Mouse (Mus musculus): ENCODE measurements at regions not wholly inside any gene's neighbourhood (a gene's known extent, or its start where the extent isn't known, plus 50 kb on each side); places are given as distances from the start of the nearest gene placed in this dataset.
A peak's percentile ranks its signal among the peaks of the same experiment; 100 is the strongest.

DNA sequence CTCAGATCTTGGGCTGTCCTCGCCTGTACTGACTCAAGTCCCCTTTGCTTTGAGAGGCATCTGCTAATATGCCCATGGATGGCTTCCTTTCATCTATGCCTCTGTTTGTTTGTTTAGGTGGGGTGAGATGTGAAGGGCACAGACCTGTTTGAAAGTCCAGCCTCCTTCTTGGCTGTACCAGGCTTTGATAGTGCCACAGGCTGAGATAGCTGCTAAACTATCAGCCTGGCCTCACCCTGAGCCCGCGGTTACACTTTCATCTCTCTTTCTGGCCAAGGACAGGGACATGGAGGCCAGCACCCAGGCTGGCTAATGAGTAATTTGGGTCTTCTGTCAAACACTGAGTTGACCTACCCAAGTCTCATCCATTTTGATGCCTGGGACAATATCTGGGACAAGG, 105.0 kb upstream of the Parp11 start:
- DNase-seq (ENCODE audit: low read depth) = no peak

DNA sequence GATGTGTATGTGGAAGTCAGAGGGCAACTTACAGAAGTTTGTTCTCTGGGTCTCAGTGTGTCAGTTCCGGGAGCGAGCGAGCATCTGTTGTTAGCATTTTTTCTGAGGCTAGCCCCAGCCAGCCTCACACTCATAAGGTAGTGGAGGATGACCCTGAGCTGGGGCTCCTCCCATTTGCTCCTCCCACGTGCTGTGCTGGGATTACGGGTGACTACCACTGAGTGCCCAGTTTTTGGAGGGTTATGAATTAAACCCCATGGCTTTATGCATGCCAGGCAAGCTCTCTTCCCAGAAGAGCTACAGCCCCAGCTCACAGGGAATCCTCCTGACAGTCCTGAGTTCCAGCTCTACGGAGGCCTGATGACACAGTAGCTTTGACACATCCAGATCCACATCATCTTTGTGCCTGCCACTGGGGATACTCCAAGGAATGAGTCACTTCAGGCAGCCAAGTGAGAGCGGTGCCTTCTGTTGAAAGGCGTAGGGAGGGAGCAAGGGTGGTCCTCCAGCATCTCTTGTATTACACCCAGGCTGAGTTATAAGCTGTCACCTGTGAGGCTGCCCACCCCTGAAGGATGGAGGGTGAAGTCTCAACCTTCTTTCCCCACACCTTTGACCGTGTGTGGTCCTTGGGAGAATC, 97.8 kb upstream of the Parp11 start:
- DNase-seq (ENCODE audit: low read depth) = no peak

DNA sequence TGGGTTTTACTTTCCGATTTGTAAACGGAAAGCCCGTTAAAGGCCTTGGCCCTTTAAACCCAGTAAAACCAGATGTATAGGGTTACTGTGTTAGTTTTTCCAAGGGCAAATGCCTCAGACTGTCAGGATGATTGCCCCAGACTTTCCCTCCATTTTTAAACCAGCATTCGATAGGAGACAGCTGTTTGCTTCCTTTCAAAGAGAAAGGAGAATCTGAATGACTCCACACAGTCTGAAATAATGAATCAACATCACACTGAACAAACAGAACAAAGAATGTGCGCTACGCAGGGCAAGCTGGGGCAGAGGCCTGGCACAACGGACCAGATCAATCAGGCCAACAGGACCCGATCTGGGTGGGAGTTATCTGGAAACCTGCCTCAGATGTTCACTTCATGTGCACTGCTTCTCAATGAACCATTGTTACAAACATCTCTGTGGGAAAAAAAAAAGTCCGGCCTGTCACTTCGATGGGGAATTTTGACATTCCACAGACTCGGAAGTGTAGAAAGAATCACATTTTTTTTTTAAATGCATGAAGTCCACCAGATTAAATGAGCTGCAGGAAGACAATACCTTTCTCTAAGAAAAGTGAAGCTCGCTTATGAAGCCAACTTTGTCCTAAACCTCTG, 97.0 kb upstream of the Parp11 start:
- DNase-seq (ENCODE audit: low read depth) = no peak

DNA sequence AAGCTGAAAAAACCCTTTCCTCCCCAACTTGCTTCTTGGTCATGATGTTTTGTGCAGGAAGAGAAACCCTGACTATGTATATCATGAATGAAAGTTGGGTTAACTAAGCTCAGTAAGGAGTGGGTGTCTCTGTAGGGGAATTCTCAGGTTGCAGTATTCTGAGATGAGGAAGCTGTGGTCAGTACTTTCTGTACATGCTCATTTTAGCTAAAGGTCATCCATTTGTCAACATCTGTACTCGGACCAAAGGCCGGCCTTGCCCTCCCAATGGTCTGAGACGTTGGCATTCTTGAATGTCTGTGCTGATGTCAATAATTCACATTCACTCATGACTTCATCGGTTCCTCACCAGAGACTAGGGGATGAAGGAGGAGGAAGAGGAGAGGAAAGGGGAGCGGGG, 94.9 kb upstream of the Parp11 start:
- no peak for DNase-seq (ENCODE audit: low read depth)

DNA sequence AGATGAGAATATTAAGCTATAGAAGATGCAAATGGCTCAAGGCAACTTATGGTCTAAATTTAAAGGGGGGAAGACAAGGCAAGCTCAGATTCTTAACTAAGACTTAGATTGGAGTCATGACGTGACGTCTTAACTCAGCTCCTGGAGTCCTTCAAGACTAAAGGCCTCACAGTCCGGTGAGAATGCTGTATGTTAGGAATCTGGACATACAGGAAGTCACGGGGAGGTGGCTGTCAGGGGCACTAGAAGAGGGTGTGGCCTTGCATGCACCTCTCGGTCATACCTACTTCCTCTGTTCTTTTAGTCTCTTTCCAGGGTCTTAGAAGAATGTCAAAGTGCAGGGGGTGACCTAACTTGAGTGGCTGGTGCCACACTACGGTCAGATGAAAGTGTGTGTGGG, 91.5 kb upstream of the Parp11 start:
- no peak for DNase-seq (ENCODE audit: low read depth)

DNA sequence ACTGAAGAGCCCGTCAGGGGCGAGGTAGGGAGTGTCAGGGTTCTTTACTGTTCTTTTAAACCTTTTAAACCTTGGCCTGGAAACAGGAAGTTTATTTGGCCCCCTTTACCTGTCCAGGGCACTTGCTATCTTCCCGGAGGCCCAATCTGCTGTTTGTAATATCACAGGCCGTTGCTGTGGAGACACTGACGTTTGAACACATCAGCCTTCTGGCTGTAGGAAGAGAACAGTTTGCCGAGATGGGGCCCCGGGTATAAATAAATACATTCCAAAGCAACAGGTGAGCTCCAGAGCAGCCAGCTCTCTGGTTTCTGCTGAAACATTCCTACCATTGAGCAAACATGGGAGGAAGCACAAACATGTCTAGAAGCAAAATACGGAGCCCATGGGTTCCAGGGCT, 90.2 kb upstream of the Parp11 start:
- DNase-seq (ENCODE audit: low read depth) = no peak

DNA sequence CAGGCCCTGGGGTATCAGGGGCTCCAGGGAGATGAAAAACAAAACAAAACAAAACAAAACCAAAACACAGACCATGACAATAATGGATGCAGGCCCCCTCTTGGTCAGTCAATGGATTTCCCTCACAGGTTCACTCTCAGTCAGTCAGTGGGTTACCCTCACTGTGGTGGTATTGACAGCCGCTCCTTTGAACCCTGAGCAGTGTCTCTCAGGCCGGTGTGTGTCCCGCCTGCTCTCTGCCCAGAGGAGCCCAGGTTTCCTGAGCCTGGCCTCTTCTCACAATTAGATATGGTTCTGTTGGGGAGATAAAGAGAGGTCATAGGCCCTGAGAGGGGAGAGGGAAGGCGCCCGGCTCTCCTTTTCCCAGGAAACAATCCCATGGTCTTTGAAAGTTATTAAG, 87.8 kb upstream of the Parp11 start:
- no peak for DNase-seq (ENCODE audit: low read depth)

DNA sequence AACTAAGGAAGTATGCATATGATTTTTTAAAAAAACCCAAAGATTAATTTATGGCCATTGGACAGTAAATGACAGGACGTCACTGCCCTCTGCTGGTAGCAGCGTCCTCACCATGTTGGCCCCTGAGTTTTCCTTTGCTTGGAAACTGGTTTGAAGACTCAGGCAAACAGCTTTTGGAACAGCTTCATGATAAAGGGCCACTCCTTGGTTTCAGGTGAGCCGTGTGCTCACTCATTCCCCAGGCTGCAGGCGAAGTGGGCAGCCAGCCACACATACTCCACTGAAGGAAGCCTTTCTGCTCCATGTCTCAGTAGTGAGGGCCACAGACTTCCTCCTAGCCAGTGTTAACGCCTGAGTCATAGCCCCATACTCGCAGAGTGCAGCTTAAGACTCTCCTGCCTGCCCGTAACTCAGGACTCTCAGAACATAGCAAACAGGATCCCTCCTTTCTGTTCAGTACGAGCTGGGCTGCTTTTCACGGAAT, 87.2 kb upstream of the Parp11 start:
- peak; percentile 66 for DNase-seq (ENCODE audit: low read depth)

DNA sequence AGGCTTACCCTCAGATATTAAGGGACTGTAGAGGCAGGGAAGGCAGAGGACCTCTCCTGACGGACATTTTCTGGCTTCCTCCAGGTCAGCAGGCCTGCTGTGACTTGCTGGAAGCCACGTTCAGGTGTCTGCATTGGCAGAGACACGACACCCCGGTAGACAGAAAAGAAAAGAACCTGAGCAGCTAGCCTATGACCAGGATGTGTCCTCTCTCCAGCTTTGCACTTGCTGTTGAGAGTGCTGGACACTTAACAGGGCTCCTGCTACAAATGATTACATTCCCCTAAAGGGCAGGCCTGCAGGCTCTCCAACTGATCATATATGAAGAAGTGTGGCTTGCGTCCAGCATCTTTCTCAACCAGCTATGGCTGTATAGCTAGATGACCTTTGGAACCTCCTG, 84.5 kb upstream of the Parp11 start:
- no peak for DNase-seq (ENCODE audit: low read depth)

DNA sequence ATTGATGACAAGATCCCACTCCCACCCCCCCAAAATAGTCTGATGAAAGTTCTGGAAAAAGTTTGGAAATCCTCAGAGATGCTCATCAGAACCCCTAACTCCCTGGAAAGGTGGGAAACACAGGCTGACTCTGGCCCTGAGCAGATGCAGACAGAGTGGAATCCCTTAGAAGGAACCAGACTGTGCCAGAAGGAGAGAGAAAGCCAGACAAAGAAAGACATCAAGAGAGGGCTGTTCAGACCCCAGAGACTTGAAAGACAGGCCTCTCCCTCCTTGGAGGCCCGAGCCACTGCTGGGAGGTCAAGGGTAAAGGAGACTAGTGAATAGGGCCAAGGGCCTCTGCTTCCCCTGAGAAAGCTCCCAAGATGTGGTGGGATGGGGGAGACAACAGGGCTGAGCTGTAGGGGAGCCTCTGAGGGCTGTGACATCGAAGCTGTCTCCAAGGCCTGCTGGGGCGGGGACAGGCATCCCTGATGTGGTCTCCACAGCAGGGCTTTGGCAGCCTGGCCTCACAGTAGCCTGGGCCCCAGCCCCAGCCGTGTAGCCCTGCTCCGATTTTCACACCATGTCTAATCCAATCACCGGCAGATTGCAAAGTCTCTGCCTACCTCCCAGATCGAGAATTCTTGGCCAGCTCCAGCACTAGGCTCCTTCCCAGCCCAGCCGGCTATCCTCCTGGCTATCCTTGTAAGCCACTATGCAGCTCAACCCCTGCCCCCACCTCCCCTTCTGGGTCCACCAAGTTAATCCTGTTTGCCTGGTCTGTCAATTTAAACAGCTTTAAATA, 83.5 kb upstream of the Parp11 start:
- DNase-seq (ENCODE audit: low read depth) = no peak

DNA sequence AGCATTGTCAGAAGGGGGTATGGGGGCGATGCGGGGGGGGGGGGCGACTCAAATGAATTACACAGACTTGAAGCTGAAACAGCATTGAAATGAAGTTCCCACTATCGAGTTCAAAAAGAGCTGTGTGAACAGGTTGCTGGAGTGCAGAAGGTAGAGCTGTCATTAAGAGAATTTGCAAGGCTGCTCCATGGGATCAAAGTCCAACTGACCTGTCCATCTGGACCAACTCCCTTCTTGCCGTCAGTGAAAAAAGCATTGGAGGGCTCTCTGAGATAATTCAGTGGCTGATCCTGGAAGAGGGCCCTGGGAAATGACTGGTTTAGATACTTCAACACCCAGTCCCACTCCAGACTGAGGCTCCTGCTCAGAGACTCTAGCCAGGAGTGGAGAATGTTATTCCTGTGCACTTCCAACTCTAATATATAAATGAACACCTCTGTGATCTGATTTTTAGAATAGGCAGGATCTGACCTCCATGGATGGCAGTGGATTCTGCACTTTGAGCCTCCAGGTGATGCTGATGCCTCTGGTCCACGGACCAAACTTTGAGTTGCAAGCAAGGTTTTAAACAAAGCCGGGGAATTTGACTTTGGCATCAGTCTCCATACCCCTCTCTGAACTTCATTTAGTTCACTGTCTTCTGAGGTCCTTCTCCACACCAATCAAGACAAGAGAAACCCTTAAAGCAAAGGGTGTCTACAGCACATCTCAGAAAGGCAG, 82.6 kb upstream of the Parp11 start:
- no peak for DNase-seq (ENCODE audit: low read depth)

DNA sequence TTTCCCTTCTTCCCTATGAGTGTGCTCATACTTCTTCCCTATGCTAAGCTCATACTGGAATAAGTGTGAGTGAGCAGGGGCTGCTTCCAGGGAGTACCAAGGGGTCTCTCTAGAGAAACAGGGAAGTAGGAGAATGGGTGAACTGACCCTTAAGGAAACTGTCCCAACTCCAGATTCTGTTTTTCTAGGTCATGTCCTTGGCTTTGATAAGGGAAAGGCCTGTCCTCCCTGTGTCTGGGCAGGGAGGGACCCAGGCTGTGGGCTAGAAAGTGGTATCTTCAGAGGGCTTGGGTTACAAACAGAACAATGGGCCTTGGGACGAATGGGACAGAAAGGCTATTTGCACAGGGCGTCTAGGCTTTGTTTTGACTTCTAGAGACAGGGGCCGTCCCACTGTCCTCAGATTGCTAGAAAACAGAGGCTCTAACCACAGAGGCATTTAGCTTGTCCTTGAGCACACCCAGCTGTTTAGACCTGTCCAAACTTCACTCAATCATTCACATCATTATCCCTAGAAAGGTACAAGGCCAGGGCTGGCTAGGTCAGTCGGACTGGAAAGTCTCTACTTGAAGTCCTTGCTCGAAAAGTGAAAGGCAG, 82.0 kb upstream of the Parp11 start:
- no peak for DNase-seq (ENCODE audit: low read depth)

DNA sequence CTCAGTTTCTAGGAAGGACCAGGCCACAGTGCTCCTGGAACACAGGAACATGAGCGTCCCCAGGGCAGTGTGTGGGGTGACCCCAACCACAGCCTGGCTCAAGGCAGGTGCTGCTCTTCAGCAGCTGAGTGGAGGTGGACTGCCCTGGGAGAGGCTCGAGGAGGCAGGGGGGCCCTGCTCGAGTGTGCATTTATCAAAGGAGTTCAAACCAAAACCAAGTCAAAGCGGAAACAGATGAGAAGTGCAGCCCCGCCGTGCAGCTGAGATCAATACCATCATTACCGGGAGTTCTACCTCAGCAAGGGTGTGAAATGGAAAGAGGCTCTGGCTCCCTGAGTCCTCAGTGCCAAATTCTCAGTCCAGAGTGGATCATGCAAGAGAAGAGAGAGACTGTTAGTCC, 81.4 kb upstream of the Parp11 start:
- no peak for DNase-seq (ENCODE audit: low read depth)

DNA sequence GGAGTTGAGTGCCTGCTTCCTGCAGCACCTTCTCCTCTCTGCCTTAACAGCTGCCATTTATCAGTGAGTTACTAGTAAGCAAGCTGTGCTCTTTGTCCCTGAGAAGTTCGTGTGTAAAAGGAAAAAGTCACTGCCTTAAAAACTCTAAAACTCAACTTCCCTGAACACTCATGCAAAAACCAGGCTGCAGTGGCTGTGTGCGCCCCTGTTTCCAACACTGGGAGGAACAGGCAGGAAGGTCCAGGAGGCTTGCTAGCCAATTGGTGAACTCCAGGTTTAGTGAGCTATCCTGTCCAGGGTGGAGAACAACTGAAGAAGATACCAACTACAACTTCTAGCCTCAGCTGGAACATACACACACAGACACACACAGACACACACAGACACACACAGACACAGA, 81.0 kb upstream of the Parp11 start:
- DNase-seq (ENCODE audit: low read depth) = no peak

DNA sequence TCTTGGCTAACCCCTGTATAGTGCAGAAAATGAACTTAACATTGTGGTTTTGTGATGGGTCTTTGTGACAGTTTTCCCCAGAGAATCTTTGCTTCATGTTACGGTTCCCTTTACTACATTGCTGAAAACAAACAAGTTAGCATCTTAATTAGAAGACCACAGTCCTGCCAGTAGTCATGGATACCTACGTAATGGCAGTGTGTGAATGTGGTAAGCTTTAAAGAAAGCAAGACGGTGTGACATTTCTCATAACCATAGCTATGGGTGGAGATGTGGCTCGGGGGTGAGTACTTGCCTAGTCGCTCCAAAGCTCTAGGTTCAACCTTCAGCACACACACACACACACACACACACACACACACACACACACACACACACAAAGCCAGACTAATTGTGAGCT, 73.6 kb upstream of the Parp11 start:
- no peak for DNase-seq (ENCODE audit: low read depth)

DNA sequence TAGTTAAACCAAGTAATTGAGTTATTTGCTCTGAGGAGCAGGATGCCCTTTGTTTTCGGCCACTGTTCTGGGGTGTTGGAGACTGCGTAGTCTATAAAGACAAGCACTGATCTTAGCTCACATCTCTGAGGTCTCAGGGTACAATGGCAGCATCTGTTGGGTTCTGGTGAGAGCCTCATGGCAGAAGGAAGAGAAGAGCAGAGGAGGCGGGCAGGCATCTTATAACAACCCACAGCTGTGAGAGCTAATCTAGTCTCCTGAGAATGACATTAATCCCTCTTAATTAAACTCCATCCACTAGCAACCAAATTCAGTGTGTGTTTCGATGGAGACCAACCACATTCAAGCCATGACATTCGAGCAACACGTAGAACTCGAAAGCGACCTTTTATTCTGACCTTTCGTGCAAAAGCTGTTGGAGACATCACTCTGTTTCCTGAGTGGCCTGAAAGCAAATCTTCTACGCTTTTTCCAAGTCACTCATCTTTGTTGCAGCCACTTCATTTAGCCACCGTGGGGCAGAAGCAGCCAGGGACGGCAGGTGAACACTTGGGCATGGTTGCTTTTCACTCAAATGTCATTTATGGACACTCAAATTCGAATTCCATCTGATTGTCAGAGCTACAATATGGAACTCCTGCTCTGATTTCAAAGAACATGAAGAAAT, 72.7 kb upstream of the Parp11 start:
- DNase-seq (ENCODE audit: low read depth) = no peak

DNA sequence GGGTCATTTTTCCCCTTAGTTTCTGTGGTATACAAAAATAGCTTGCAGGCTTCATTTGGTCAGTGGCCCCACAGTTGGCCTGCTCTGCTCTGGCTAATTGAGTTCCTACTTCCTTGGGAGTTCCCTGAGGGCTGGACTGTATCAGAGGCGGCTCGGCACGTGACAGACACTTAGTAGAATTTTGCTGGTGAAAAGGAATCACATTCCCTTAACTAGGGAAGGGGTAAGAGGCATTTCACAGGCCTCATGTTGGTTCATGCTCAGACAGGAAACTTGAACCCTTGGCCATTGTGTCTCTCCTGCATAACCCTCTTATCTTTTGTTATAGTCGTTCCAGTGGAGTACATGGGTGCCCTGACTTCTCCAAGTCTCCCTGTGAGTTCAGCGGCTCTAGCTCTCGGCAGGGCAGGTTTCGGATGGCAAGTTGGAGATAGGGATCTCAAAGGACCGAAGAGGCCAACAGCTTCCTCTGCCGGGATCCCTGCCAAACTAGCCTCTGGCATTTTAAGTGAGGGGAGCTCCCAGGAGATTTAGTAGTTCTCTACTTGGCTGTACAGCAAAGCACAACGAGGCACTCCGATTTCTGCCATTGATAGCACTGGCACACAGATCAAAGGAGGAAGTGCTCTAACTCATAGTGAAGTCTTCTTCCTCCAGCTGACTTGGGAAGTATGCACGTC, 72.0 kb upstream of the Parp11 start:
- no peak for DNase-seq (ENCODE audit: low read depth)

DNA sequence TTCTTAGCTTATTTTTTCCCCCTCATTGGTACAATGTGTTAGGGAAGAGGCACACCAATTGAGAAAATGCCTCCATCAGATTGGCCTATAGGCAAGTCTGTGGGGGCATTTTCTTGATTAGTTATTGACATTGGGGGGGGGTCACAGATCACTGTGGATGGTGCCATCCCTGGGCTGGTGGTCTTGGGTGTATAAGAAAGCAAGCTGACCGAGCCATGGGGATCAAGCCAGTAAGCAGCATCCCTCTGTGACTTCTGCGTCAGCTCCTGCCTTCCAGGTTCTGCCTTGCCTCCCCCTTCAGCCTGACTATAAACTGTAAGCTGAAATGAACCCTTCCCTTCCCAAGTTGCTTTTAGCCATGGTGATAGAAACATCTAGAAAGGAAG, 71.5 kb upstream of the Parp11 start:
- no peak for DNase-seq (ENCODE audit: low read depth)

DNA sequence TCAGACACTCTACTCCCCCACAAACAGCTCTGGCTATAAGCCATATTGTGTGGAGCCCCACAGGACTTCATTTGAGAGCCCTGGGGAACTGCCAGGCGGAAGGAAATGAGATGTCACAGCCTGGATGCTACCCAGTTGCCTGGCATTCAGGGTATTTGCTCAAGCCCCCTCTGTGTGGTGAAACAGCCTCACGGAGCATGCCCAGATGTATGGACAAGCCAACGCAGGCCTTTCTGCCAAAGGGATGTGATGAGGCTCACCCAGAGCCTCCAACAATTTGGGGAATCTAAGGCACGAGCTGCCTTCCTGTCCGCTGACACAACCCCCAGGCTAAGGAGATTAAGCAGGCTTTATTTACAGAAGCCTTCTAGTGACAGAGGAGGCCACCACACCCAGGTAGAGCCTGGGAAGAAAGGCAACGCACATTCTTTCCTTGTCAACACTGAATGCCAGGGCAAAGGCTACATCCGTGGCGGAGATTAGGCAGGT, 70.9 kb upstream of the Parp11 start:
- DNase-seq (ENCODE audit: low read depth) = no peak

DNA sequence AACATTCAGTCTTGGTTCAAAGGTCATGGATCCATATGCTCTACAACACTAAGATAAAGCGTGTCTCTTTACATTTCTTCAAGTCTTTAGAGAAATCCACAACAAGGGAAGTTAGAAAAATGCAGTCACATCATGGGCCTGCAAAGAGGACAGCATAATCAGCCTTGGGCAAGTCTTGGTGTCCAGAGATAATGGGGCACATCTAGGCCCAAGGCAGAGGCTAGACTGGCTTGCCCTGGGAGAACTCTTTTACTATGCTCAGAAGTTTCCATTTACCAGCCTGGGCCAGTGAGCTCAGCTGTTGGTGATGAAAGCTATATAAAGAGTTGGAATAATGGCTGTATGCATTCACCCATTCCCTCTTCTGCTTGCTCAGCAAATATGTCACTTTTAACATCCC, 67.9 kb upstream of the Parp11 start:
- no peak for DNase-seq (ENCODE audit: low read depth)

DNA sequence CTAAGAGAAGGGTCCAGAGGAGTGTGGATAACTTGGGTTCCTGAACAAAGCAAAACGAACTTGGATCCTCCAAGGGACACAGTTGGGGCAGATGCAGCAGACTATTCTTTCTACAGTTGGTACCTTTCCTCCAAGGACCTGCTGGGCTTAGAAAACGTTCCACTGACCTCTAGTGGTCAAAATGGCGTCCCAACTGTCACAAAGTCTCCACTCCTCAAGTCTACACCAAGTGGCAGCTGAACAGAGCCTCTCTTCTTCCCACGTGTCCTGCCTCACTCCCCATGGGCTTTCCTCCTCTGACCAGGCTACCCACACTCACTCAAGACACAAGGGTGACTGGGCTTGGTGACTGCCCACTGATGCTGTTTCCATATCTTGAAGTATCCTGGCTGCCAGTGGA, 67.1 kb upstream of the Parp11 start:
- DNase-seq (ENCODE audit: low read depth) = peak; percentile 50
